Mouse (Mus musculus): ENCODE measurements around the gene Apba3.

Gene Apba3

GRCm38 (mm10) chr10:81306837-81307682, 40.3 kb downstream of the Apba3 start:
- no peak for DNase-seq (ENCODE audit: low spot score)

- DNase-seq (ENCODE audit: low spot score), result no peak
Observed at GRCm38 (mm10) chr10:81309571-81309970, 42.8 kb downstream of the Apba3 start.

- DNase-seq (ENCODE audit: low spot score), result no peak
Observed at GRCm38 (mm10) chr10:81313581-81313980, 46.8 kb downstream of the Apba3 start.

- no peak for DNase-seq (ENCODE audit: low spot score)
Observed at GRCm38 (mm10) chr10:81314201-81314600, 47.4 kb downstream of the Apba3 start.

GRCm38 (mm10) chr10:81315587-81315986, 48.8 kb downstream of the Apba3 start:
- DNase-seq (ENCODE audit: low spot score), result no peak

GRCm38 (mm10) chr10:81316338-81317060, 49.7 kb downstream of the Apba3 start:
- DNase-seq (ENCODE audit: low spot score), result no peak

- no peak for DNase-seq (ENCODE audit: low spot score)
Observed at GRCm38 (mm10) chr10:81317273-81317672, 50.5 kb downstream of the Apba3 start.

- no peak for DNase-seq (ENCODE audit: low spot score)
Observed at GRCm38 (mm10) chr10:81318589-81319329, 52.0 kb downstream of the Apba3 start.

- DNase-seq (ENCODE audit: low spot score), result no peak
Observed at GRCm38 (mm10) chr10:81319330-81319699, 52.6 kb downstream of the Apba3 start.

GRCm38 (mm10) chr10:81319741-81320549, 53.2 kb downstream of the Apba3 start:
- no peak for DNase-seq (ENCODE audit: low spot score)

- peak; percentile 100 for DNase-seq (ENCODE audit: low spot score)
Observed at GRCm38 (mm10) chr10:81320550-81321347, 54.0 kb downstream of the Apba3 start, which contains the start of gene Cactin. Gene Cactin, plus strand, starts transcription at chr10:81321103.

- no peak for DNase-seq (ENCODE audit: low spot score)
Observed at GRCm38 (mm10) chr10:81321436-81321835, 54.7 kb downstream of the Apba3 start.

GRCm38 (mm10) chr10:81322444-81322843, 55.7 kb downstream of the Apba3 start:
- no peak for DNase-seq (ENCODE audit: low spot score)

Measured in layer of hippocampus, adult 11-12 months (tissue).